Mouse (Mus musculus): ENCODE results near the gene Myrf. TPM values are rescaled to one million over a fixed set of nuclear protein-coding genes. Genes with fewer than 3 reads are reported as not detected.

The Myrf gene
- total RNA-seq, 2 experiments from 2014 or later: not detected

DNA sequence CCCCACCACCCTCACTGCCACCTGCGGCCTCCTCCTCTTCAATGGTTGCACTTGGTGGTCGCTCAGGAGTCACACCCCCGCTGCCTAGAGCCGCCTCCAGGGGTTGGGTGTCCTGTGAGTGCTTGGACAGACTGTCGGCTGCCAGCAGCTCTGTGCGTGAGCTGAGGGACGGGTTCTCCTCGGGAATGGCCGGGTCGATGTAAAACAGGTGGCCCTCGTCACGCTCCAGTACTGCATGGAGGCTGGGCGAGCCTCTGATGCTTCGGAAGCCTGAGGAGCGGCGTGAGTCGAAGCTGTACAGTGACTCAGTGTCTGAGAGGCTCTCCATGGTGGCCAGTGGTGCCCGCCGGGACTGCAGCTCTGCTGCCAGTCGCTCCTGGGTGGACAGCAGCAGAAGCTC is 7.6 kb upstream of the Myrf start:
- no peak for DNase-seq (ENCODE audit: low spot score)

DNA sequence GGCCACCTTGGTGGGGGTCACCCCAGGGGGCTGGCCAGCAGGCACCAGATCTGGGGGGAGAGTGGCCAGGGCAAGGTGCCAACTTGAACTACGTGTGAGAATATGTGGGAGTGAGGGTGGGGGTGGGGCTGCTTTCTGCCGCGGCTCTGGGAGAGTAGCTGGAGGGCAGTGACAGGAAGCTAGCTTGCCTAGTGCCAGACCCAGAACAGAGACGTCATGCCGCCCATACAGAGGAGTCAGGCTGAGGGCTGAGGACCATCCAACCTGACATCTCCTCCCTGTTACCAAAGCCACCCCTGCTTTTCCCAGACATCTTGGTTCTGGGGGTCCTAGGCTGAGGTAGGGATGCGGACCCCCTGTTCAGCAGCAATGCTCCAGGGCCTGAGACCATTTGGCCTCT is 6.6 kb upstream of the Myrf start:
- DNase-seq (ENCODE audit: low spot score): no peak

DNA sequence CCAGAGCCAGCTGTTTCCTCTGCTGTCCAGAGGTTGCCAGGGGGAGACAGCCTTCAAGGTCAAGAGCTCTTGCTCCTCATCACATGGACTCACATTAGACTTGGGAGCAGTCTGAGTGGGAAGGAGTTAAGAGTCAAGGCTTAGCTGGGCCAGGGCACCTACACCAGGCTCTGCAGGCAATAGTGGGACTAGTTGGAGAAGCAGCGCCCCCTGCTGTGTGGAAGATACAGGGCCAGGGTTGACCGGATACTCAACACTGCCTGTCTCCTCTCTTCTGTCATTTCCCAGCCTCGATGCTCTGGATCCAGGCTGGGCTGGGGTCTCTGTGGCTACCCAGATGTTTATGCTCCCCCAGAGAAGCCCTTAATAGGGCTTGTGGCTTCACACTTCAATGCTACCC is 3.6 kb upstream of the Myrf start:
- DNase-seq (ENCODE audit: low spot score): no peak

DNA sequence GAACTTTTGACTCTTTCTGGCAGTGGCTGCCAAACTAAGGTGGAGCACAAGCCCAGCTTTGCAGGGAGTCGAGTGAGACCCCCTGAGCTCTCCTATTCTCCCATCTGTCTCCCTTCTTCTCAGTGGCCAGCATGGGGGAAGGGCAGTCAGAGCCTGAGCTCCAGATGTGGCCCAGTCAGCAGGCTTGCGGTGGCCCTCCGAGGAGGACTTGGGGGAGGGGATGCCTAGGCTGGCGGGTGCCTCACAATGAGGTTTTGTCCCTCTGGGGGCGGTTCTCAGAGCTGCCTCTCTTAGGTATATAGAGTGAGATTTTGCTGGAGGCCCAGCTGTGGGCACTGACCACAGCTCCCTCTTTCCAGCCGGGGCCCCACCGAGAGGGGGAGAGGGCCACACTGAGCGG is 2.4 kb upstream of the Myrf start:
- no peak for DNase-seq (ENCODE audit: low spot score)

DNA sequence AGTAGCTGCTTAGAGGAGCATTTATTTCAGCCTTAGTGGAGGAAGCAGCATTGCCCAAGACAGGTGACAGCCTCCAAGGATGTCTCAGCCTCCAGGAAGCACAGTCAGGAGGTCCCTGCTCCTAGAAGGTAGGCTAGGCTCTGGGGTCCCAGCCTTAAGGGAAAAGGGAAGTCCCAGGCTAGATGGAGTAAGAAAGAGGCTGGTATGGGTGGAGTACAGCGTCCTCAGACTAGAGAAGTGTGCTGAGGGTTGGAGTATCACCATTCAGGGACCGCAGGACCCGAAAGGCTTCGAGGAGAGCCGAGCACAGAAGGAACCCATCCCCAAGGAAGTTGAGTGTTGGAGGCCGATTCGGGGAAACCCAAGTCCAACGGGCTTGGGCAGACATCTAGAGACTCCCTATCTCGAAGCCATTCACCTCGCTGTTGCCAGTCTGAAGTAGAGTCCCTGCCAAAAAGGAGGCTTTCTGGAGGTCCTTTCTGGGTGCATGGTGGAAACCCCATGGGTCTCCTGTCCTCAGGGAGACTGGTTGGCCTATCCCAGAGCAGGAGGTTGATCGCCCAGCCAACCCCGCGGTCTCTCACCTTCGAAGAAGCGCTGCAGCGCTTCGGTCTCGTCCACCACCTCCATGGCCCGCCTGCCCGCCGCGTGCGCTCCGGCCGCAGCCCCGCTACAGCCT is 434 bp downstream of the Myrf start:
- no peak for DNase-seq (ENCODE audit: low spot score)

DNA sequence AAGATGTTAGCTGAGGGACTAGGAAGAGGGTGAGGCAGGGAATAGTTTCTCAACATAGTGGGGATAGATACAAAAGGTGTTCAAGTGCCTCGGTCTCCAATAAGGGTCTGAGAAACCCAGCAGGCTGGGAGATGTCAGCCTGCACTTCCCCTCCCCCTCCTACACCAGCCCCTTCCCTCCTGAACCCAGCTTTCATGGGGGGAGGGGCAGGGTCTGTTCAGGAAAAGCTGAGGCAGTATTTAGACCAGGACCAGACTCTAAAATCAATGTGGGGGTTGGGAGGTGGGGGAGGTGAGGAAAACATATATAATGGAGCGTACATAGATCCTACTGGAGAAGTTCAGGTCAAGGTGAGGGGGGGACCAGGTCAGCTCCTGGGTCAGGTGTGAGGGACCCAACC is 1.1 kb downstream of the Myrf start:
- DNase-seq (ENCODE audit: low spot score): no peak

DNA sequence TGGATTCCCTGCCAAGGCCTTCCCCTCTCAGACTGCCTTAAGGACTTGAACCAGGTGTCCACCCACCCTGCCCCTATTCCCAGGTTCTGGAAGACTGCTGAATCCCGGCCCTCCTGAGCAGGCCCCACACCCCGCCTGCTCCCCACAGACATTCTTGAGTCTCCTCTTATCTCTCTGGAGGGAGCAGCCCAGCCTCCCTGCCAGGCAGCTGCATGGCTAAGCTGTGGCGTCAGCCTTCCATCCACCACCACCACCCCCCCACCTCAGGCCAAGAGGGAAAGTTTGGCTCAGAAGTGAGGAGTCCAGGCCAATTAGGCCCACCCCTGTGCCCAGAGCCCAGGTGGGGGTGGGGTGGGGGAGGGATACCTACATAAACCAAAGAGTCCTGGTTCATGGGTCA is 2.1 kb downstream of the Myrf start:
- no peak for DNase-seq (ENCODE audit: low spot score)

DNA sequence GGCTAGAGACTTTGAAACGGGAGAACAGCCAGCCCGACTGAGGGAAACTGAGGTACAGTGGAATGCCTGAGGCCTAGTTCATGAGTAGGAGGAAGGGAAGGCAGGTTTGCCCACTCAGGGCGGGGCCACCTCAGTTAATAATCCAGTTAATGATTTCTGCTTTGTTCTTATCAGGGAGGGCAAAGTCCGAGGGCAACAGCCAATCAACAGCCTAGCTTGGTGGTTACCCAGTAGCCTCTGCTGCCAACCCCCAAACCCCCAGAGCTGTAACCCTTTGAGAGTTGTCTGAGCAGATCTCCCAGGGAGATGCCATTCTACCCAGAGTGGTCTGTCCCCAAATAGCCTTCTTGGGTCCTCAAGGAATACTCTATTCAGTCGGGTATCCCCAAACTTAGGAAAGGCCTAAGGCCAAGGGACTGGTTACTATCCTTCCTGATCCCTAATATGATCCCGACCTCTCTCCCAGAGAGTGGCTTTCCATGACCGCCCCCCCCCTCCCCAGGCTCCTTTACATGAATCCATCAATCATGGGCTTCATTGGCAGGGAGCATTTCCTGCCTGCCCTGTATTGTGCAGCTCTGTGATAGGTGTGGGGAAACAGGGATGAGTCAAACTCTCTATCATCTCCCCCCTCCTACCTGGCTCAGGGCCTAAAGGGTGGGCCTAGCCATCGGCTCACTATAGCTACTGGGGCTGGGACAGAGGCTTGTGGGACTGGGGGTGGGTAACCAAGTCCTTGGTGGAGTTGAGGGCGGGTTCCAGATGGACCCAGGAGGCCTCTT is 4.6 kb downstream of the Myrf start:
- DNase-seq (ENCODE audit: low spot score): no peak

DNA sequence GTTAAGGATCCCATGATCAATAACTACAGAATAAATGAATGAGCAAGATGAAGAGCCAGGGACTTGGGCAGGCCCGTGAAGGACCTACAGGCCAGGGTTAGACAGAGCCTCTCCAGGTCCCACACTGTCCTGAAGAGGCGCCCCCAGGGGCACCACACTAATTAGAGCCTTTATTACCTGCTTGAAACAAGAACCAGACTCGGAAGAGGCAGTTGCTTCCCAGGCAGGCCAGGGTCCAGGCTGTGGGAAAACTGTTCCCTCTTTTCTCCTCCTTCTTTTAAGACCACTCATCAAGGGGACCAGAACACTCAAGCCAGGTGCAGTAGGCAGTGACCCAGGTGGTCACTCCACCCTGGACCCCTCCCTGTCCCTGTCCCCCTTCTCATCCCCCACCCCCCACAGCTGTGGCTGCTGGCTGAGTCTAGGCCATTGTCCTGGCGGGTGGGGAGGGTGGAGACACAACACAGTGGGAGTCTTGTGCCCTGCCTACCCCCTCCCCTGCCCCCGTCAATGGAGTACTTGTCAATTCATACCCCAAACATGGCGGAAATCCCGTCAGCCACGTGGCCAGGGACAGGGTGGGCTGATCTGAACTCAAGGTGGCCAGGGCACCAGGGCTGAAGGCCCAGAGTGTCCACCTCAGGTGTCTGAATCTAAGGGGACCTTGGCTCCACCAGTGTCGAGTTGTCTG is 8.1 kb downstream of the Myrf start:
- no peak for DNase-seq (ENCODE audit: low spot score)

DNA sequence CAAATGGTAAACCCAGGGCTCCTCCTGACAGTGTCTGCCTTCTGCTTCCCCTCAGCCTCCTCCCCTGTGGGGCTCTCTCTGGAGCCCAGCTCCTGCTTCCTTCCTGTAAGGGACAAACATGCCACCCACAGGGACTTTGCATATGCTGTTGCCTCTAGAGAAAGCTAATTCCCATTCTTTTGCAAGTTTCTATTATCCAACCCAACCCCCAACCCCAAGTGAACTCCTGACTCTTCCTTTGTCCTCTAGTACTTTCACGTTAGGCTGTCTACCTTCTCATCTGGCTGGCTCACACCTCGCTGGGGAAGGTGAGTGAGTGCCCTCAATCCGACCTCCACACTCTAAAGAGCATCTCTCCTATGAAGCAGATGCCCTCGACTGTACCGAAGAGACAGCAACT is 8.7 kb downstream of the Myrf start:
- no peak for DNase-seq (ENCODE audit: low spot score)

DNA sequence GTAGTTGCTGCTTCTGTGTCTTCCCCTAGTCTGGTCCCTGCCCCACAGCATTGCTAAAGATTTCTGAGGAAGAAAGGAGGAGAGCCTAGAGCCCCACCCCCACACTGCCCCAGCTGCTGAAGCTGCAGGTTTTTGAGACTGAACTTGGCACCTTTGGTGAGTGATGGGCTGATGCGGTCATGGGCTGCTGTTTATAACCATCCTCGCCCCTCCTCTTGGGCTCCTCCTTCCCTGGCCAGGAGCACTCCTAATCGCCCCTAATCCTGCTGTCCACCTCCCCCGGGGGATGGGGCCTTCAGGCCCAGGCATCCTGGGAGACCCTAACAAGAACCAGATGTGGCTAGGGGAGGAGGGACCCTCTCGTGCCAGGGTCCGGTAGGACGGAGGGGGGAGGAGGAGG is 9.5 kb downstream of the Myrf start:
- DNase-seq (ENCODE audit: low spot score): no peak

DNA sequence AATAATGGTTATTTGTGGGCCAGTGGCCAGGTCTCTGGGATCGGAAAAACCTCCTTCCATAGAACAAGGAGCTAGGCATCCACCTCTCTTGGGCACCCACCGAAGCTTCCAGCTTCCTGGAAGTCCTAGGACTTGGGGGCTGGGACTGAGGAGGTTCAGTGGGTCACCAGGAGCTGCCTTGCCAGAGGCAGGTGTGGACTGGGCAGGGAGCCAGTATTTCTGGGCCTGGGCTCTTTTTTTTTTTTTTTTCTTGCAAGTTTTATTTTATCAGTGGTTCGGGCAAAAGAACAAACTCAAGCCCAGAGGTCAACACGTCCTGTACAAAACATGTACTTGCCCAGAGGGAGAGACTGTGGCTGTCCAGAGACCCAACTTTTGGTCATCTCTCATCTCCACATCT is 14.8 kb downstream of the Myrf start:
- no peak for DNase-seq (ENCODE audit: low spot score)

DNA sequence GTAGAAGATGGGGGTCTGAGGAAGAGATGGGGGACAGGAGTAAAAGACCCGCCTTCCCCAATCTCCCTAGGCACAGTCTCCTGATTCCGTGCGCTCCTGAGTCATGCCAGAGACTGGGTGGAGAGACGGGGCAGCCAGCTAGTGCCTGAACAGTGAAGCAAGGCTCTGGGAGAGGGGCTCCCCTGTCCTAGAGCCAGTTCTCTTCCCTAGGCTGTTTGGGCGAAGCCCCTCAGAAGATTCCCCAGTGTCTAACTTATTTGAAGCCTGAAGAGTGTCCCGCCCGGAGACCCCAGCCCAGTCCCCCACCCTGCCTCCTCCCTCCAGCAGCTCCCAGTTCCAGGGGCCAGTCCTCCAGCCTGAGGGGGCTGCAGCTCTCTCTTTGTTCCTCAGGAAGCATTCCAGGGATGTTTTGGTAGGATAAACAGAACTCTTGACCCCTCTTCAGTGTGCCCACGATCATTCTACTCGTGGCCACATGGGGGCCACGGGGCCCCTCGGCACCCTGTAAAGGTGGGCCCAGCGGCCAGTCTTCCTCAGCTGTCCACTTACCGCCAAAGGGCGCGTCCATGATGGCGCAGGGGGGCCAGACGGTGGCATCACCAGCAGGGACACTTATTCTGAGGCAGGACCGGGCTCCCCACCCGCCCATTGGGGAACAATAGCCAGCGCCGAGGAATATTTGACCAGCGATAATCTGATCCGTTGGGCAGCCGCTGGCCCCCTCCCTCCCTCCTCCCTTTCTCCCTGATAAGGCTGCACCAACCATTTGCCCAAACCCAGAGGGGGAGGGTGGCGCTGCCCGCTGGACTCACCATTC is 15.7 kb downstream of the Myrf start:
- no peak for DNase-seq (ENCODE audit: low spot score)

DNA sequence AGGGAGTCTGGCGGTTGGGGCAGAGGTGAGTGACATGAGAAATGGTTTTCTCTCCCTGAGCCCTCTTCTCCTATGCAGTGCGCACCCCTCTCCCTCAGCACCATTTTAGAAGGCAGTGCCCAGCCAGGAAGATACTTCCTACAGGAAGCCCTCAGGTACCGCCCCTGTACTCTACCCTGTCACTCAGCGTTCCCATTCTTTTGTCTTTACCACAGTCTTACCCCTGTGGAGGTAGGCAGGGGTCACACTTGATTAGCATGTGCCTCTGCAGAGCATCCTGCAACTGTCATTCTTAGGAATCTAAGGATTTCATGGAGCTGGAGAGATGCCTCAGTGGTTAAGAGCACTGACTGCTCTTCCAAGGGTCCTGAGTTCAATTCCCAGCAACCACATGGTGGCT is 17.0 kb downstream of the Myrf start:
- no peak for DNase-seq (ENCODE audit: low spot score)

DNA sequence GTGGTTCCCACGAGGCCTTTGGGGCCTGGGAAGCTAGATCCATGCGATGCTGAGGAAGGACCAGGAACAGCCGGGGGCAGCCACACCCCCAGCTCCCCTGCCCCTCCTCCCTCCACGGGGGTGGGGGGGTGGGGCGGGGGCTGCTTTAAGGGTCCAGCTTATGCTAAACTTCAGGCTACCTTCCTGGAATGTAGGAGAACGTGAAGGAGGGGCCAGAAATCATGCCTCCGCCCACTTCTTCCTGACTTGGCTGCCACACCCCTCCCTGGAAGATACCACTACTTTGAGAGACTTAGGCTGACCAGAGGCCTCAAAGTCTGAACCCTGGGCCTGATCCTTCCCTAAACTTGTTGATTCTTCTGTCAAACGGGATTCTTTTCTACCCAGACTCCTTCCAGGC is 17.9 kb downstream of the Myrf start:
- DNase-seq (ENCODE audit: low spot score): no peak

DNA sequence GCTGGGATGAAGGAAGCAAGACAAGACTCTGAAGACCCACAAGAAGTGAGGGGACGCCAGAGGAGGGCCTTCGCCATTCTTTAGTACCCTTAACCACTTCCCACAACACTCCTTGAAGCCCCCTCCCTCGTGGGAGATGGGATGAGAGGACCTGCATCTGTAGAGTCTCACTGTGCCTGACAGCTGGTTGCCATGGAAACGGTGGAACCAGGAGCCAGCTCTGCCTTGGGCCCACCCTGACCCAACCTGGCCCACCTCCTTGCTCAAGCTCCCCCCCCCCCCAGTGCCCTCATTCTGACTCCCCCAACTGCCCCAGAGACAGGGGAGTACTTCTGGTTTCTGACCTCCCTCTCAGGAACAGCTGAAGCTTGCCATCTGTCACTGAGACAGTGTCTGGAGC is 19.0 kb downstream of the Myrf start:
- DNase-seq (ENCODE audit: low spot score): no peak

DNA sequence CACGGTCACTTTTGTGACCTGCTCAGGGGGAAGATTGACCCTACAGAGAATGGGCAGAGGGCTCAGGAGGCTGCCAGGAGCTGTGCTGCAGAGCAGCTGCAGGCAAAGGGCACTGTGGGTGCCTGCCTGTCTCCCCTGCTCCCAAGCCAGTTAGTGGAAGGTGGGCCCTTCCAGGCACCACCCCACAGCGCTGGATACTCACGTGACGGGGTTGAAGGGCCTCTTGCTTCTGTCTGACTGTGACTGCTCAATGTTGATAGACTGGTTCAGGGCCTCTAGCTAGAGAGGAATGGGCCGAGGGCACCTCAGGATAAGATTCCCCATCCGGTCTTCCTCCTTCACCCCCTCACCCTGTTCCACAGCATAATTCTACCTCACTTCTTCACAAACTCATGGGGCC is 21.0 kb downstream of the Myrf start:
- no peak for DNase-seq (ENCODE audit: low spot score)

DNA sequence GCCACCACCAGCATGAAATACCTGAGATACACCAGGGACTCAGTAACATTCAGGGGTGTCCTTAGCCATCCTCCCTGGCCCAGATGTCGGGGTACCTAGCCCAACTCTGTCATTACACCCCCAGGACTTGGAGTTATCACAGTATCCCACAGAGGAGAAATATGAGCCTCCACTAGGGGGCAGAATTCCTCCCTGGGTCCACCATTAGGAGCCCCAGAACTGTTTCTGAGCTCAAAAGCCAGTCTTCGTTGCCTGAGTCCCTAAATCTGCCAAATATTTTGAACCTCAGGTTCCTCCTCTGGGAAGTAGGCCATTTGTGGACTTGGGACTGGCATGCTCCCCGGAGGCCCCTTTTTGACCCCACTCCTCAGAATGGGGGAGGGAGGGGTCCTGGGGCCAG is 21.4 kb downstream of the Myrf start:
- peak; percentile 43 for DNase-seq (ENCODE audit: low spot score)

DNA sequence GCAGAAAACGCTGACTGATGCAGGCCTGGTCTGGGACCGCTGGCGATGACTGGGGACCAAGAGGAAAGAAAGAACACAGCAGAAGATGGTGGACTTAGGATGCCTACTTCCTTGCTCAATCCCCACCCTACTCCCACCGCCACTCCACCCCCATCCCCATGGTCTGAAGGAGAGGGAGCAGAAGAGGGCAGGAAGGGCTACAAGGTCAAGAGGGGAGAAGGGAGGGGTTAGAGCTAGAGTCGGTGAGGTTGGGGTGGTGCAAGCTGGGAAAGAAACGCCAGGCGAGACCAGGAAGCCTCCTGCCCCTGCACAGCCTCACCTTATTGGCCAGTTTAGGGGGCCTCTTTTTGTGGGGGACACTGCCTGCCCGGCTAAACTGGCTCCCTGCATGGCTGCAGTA is 24.4 kb downstream of the Myrf start:
- no peak for DNase-seq (ENCODE audit: low spot score)

DNA sequence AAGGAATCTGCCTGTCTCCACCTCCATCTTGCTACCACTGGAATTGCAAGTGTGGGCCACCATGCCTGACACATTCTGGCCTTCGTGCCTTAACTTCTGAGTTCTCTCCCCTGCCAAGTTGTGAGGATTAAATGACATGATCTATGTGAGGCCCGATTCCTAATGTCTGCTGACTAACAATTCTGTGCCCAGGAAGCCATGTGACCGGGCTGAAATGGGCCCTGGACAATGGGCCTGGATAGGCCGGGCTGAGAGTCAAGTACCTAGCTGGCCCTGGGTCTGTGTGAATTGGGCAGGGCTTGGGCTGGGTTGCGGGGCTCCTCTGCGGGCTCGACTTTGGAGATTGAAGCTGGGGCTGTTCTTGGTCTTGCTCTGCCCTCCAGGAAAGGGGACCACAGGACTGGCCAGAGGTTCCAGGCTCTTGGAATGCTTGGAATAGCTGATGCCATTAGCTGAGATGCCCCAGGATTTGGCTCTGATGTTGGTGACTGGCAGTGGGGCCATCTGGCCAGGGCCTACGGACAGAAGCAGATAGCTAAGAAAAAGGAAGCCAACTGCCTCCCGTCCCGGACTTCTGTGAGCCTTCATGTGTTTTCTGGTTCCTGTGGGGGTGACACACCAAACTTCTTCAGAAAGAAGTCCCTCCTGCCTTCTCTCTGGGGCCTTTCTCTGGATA is 26.6 kb downstream of the Myrf start:
- no peak for DNase-seq (ENCODE audit: low spot score)

DNA sequence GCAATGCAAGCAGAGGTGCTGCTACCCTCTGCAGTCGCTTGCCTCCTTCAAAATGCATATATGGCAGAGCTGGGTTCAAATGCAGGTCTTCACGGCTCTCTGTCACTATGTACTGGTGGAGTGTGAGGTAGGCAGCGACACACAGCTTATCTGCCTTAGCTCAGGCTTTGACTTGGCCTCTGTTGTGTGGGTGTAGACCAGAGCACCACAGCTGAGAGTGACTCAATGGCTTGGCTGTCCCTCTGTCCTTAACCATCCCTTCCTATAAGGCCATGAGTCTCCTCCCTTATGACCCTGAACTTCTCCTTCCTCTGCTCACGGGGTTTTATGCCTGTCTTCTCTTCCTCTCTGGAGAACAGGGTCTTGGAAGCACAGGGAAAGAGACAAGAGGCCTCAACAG is 29.7 kb downstream of the Myrf start:
- no peak for DNase-seq (ENCODE audit: low spot score)
